Mouse (Mus musculus) heart, embryonic 14.5 days (tissue): ENCODE measurements at regions not wholly inside any gene's neighbourhood (a gene's known extent, or its start where the extent isn't known, plus 50 kb on each side); places are given as distances from the start of the nearest gene placed in this dataset.

Experiments
- ATAC-seq: fragments of 200-750 bp; cut with Nextera tagmentation; 2 replicates; pipeline ENCODE4 v1.8.0; 2017; ENCODE audit warnings: low read depth, moderate TSS enrichment; ENCODE audit not compliant: insufficient number of reproducible peaks, insufficient read depth, low FRiP score
- H3K27ac ChIP-seq, 2 experiments: fragments of 200-500 bp in 1 of 2; fragments of 300-500 bp in 1 of 2; sonication (generic) in 1 of 2; replicated peaks in 1 of 2; 2 replicates each; pipeline ENCODE4 v1.5.1; 2012 to 2014; ENCODE audit warnings: low read depth in 2 of 2, low read length in 2 of 2, control low read depth in 1 of 2, mild to moderate bottlenecking in 1 of 2, mixed read lengths in 1 of 2; ENCODE audit not compliant: control insufficient read depth in 1 of 2, insufficient read depth in 1 of 2
- H3K27me3 ChIP-seq: fragments of 300-500 bp; sonication (generic); 2 replicates; pipeline ENCODE4 v1.6.1; 2014; ENCODE audit warnings: mild to moderate bottlenecking, low read length, control low read depth; ENCODE audit not compliant: control insufficient read depth, insufficient read depth
- H3K36me3 ChIP-seq: fragments of 300-500 bp; sonication (generic); 2 replicates; pipeline ENCODE4 v1.6.1; 2014; ENCODE audit warnings: mild to moderate bottlenecking, control low read depth, low read length, mixed read lengths; ENCODE audit not compliant: control insufficient read depth, insufficient read depth
- H3K4me1 ChIP-seq, 2 experiments: fragments of 200-500 bp in 1 of 2; fragments of 300-500 bp in 1 of 2; sonication (generic) in 1 of 2; 2 replicates each; pipeline ENCODE4 v1.6.1; 2012 to 2014; ENCODE audit warnings: low read length in 2 of 2, control low read depth in 1 of 2, mixed read lengths in 1 of 2; ENCODE audit not compliant: control insufficient read depth in 2 of 2, insufficient read depth in 2 of 2
- H3K4me2 ChIP-seq: fragments of 300-500 bp; sonication (generic); 2 replicates; pipeline ENCODE4 v1.6.1; 2014; ENCODE audit warnings: mild to moderate bottlenecking, low read length
- H3K4me3 ChIP-seq, 2 experiments: fragments of 200-500 bp in 1 of 2; fragments of 300-500 bp in 1 of 2; sonication (generic) in 1 of 2; 2 replicates each; pipeline ENCODE4 v1.5.1; 2012 to 2014; ENCODE audit warnings: low read length in 2 of 2, mild to moderate bottlenecking in 2 of 2, control low read depth in 1 of 2, low read depth in 1 of 2, moderate library complexity in 1 of 2; ENCODE audit not compliant: control insufficient read depth in 1 of 2, insufficient read depth in 1 of 2
- H3K9ac ChIP-seq: fragments of 300-500 bp; sonication (generic); 2 replicates; pipeline ENCODE4 v1.6.1; 2014; ENCODE audit warnings: mild to moderate bottlenecking, low read length
- H3K9me3 ChIP-seq: fragments of 300-500 bp; sonication (generic); 2 replicates; pipeline ENCODE4 v1.6.1; 2016; ENCODE audit warnings: low read length, control low read depth; ENCODE audit not compliant: control insufficient read depth
- WGBS: fragments of 180-500 bp; shearing (Covaris S2); extraction: QIAGEN DNeasy Blood & Tissue Kit; methylation state at CpG from one replicate; pipeline ENCODE4 v1.1.7; 2014; 5-methylcytosine and 5-hydroxymethylcytosine counted together

DNA sequence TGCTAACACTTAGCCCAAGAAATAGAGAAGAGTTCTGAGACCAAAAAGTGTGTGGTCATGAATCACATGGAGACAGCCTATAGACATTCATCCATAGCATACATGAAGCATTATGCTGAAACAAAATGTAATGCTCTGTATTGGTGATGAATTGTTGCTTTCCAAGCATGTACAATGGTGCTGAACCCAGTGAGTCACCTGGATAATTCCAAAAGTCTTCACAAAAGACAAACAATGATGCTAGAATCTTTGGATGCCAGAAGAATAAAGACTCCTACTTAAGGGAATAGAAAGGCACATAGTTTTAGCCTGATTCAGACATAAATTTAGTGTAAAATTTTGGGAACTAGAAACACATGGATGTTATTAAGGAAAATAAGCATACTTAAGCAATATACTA is 548.4 kb upstream of the Intu start:
- Histone ChIP-seq H3K4me1 (no peaks in the 10 kb centered on the region), H3K9ac (no peak overlapping the region), H3K27ac (no peak overlapping the region), H3K9me3 (no peaks in the 10 kb centered on the region), H3K36me3 (no peaks in the 10 kb centered on the region), H3K4me2 (no peak overlapping the region), H3K4me3 (no peak overlapping the region), H3K27me3 (no peaks in the 10 kb centered on the region)
- no peak for ATAC-seq

DNA sequence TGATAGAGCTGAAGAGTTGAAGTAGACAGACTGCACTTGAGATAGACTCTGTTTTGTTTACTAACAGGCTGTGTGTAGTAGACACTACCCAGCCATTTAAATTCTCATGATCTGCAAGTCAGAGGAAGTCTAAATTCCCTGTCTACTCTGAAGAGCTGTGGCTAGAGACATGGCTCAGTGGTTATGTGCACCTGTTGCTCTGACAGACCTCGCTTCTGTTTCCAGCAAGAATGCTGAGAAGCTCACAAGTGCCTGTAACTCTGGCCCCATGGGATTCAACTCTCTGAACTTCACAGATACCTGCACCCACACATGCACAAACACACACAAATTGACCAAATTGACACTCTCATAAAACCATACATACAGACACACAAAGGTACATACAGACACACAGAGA is 543.4 kb upstream of the Intu start:
- H3K9ac ChIP-seq, result no peak overlapping the region

GRCm38 (mm10) chr3:39998628-39999027 is 532.5 kb upstream of the Intu start:
- H3K27ac ChIP-seq, result no peak overlapping the region
- no peak overlapping the region for H3K9ac ChIP-seq
- no peak overlapping the region for H3K4me3 ChIP-seq
- H3K4me1 ChIP-seq, result no peaks in the 10 kb centered on the region
- H3K9me3 ChIP-seq, result no peaks in the 10 kb centered on the region
- no peak overlapping the region for H3K4me2 ChIP-seq
- no peak for ATAC-seq
- H3K36me3 ChIP-seq, result no peaks in the 10 kb centered on the region
- 45% methylated on average over 5 of the region's 5 CpGs for WGBS
- H3K27me3 ChIP-seq, result no peaks in the 10 kb centered on the region

More for the DNA sequence above, 543.4 kb upstream of the Intu start:
- H3K27me3 ChIP-seq, result no peaks in the 10 kb centered on the region
- WGBS, result 84% methylated on average over 1 of the region's 1 CpGs
- H3K4me2 ChIP-seq, result no peak overlapping the region
- H3K4me1 ChIP-seq, result no peaks in the 10 kb centered on the region
- ATAC-seq, result no peak
- H3K9me3 ChIP-seq, result peaks cover 4% of the 10 kb centered on the region
- H3K4me3 ChIP-seq, result no peak overlapping the region
- no peak overlapping the region for H3K27ac ChIP-seq
- no peaks in the 10 kb centered on the region for H3K36me3 ChIP-seq

GRCm38 (mm10) chr3:39999846-40000245 is 531.2 kb upstream of the Intu start:
- no peaks in the 10 kb centered on the region for H3K27me3 ChIP-seq
- H3K9me3 ChIP-seq, result no peaks in the 10 kb centered on the region
- H3K4me2 ChIP-seq, result no peak overlapping the region
- no peaks in the 10 kb centered on the region for H3K4me1 ChIP-seq
- no peak overlapping the region for H3K27ac ChIP-seq
- ATAC-seq, result no peak
- H3K9ac ChIP-seq, result no peak overlapping the region
- 83% methylated on average over 1 of the region's 1 CpGs for WGBS
- H3K36me3 ChIP-seq, result no peaks in the 10 kb centered on the region
- no peak overlapping the region for H3K4me3 ChIP-seq

DNA sequence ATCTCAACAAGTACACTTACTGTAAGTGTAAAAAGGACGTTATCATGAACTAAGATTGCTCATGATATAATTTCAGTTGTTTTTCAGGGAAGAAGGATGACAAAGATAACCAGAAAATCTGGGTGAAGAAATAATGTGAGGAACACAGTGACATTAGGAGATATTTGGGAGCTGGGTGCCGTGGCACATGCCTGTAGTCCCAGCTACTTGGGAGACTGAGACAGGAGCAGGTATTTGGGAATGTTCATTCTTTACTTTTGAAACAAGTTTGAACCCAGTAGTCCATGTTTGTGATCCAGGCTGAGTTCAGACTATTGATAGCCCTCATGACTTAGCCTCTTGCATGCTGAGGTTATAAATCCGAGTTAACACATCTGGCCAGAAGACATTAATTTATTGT is 528.2 kb upstream of the Intu start:
- H3K36me3 ChIP-seq, result no peaks in the 10 kb centered on the region
- no peak overlapping the region for H3K9ac ChIP-seq
- no peak for ATAC-seq
- 78% methylated on average over 3 of the region's 3 CpGs for WGBS
- H3K4me3 ChIP-seq, result no peak overlapping the region
- no peaks in the 10 kb centered on the region for H3K4me1 ChIP-seq
- no peaks in the 10 kb centered on the region for H3K9me3 ChIP-seq
- no peaks in the 10 kb centered on the region for H3K27me3 ChIP-seq
- no peak overlapping the region for H3K27ac ChIP-seq
- H3K4me2 ChIP-seq, result no peak overlapping the region

DNA sequence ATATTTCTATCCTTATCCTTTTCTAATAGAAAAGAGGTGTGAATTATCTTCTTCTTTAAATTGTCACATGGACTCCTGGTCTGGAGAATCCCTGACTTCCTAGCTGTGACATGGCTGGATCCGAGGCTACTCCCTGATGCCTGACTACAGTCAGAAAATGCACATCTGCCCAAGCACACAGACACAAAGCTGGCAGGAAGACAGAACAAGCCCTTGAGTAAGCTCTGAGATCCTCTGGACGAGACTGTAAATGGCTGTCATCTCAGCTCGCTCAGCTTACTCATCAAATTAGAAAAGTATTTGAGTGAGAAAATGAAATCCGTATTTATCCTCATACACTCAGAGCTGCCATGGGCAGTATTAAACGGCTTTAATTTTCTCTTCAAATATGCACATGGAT is 521.0 kb upstream of the Intu start:
- 72% methylated on average over 5 of the region's 5 CpGs for whole genome bisulfite sequencing

DNA sequence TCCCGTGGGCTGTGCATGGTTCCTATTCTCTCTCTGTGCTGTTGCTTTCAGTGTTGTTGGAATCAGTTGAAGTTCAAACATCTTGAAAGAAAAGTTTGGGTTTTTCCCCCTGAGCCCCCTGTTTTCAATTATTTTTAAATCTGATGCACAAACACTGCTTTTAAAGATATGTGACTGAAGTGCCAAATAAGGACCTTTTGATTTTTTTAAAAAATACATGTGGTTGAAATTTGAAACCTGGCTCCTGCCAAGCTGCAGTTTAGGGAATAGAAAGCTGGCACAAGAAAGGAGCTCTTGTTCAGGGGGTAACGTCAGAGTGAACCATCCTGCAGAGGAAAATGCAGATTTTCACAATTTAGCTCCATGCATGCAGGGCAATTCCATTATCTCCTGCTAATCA is 509.4 kb upstream of the Intu start:
- WGBS, result 68% methylated on average over 2 of the region's 2 CpGs
- ATAC-seq, result no peak

More for the DNA sequence above, 521.0 kb upstream of the Intu start:
- Histone ChIP-seq H3K4me3 (no peak overlapping the region), H3K9me3 (no peaks in the 10 kb centered on the region), H3K36me3 (no peaks in the 10 kb centered on the region), H3K9ac (no peak overlapping the region), H3K4me2 (no peak overlapping the region), H3K27me3 (no peaks in the 10 kb centered on the region), H3K4me1 (no peaks in the 10 kb centered on the region), H3K27ac (no peak overlapping the region)
- no peak for ATAC-seq

GRCm38 (mm10) chr3:40027713-40028112 is 503.4 kb upstream of the Intu start:
- H3K36me3 ChIP-seq, result no peaks in the 10 kb centered on the region
- ATAC-seq, result no peak
- no peak overlapping the region for H3K4me2 ChIP-seq

More for the DNA sequence above, 509.4 kb upstream of the Intu start:
- Histone ChIP-seq H3K4me1 (no peaks in the 10 kb centered on the region; a peak in 1 of 4 replicates), H3K4me3 (no peak overlapping the region), H3K9ac (no peak overlapping the region), H3K9me3 (peaks cover 2% of the 10 kb centered on the region; the same call in 1 of the 2 replicates), H3K27me3 (no peaks in the 10 kb centered on the region), H3K36me3 (no peaks in the 10 kb centered on the region), H3K27ac (no peak overlapping the region), H3K4me2 (no peak overlapping the region)

More at GRCm38 (mm10) chr3:40027713-40028112, 503.4 kb upstream of the Intu start:
- H3K9me3 ChIP-seq, result peaks cover 2% of the 10 kb centered on the region; the same call in 1 of the 2 replicates
- H3K4me3 ChIP-seq, result no peak overlapping the region
- no peaks in the 10 kb centered on the region for H3K4me1 ChIP-seq
- H3K27me3 ChIP-seq, result no peaks in the 10 kb centered on the region
- H3K9ac ChIP-seq, result no peak overlapping the region
- H3K27ac ChIP-seq, result no peak overlapping the region
